Mouse (Mus musculus): ENCODE data around the gene Gm13275.
"Not testable (repeated sequence)": the region's sequence is repeated elsewhere in the genome, so short reads cannot be mapped to it uniquely, and the experiment has no call there.

DNA sequence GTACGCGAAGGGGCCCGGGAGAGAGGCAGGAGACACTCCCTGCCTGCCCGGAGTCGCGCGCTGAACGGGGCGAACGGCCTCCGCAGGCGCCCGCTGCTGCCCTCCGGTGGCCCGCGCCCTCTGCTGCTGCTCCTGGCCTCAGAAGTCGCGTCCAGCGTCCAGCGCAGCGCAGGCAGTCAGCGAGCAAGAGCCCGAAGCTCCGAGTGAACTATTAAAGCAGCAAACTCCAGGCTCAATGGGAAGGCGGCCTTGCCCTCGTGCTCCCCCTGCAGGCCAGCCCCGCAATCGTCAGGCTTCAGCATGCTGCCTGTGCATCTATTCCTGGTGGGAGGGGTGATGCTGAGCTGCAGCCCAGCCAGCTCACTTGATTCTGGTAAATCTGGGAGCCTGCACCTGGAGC, 3.0 kb upstream of the Gm13275 start, which contains the start of gene Gm13278:
- not testable (repeated sequence) for TF ChIP-seq USF1 (IDR thresholded peaks at IDR 0.05; ENCODE audit: low read depth, low read length); NRF1 (IDR thresholded peaks at IDR 0.05; ENCODE audit: low read depth, low read length); MXI1 (IDR thresholded peaks at IDR 0.05; ENCODE audit: low read depth, low read length); USF2 (conservative IDR thresholded peaks at IDR 0.05; ENCODE audit: low read depth, low read length); CTCF (conservative IDR thresholded peaks at IDR 0.05 in 1 of 2, IDR thresholded peaks at IDR 0.05 in 1 of 2; ENCODE audit: low read depth in 2 of 2, low read length in 2 of 2); IRF4 (IDR thresholded peaks at IDR 0.05; ENCODE audit: low read depth, low read length)

Measured in CH12.LX (cell line).